Mouse (Mus musculus): ENCODE results near the gene Znrd1as. TPM values are rescaled to one million over a fixed set of nuclear protein-coding genes. Genes with fewer than 3 reads are reported as not detected.
"Not testable (repeated sequence)": the region's sequence is repeated elsewhere in the genome, so short reads cannot be mapped to it uniquely, and the experiment has no call there.

Znrd1as gene
- total RNA-seq, 1 experiment from 2014 or later, result 21.2 TPM

DNA sequence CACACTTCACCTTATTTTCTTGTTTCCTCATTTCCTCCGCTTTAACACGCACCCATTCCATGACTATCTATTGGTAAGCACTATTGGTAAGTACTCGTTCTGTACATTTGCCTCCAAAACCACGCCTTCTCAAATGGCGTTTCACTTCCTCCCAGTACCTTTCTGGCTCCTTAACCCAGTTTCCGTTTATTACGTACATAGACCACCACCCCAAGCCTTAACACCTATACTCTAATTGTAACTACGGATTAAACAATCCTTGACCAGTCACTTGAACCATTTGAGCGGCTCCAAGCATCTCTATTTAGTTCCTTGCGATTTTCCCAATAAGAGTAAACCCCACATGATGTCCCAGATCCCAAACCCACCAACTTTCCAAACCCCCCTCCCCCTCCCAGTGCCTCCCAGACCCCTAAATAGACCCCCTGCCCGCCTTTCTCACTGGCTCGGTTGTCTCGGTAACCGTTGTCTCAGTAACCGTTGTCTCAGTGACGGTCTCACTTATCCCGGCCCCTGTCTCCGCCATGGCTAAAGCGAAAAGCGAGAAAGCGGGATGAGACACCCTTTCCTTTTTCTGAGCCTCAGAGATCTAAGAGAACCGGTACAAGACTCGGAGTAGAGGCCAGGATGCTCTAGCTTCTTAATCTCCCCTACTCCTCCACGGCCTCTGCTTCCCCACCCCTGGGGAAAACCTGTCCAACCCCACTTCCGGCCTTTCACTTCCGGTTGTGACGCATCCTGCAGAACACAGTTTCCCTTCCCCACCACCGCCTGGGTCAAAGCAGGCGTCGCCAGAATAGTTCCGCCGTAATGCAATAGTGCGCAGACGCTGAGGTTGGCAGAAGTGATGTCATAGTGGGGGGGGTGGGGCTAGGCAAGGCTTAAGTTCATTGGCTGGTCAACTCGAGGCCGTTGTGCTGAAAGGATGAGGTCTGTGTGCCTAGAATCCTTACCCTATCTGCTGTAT lies 7.1 kb upstream of the Znrd1as start, which contains the start of gene Ppp1r11:
TSS of gene Ppp1r11 (minus strand) at position 761 of the 967 bp plus-strand sequence.
- peak; percentile 94 for DNase-seq

DNA sequence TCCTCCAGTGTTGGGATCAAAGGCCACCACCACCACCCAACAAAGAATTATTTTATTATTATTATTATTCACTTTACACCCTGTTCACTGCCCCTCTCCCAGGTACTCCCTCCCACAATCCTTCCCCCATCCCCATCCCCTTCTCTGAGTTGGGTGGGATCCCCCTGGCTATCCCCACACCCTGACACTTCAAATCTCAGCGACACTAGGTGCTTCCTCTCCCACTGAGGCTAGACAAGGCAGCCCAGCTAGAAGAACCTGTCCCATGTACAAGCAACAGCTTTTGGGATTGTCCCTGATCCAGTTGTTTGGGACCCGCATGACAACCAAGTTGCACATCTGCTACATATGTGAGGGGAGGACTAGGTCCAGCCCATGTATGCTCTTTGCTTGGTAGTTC lies 5.8 kb upstream of the Znrd1as start:
- DNase-seq, result no peak

DNA sequence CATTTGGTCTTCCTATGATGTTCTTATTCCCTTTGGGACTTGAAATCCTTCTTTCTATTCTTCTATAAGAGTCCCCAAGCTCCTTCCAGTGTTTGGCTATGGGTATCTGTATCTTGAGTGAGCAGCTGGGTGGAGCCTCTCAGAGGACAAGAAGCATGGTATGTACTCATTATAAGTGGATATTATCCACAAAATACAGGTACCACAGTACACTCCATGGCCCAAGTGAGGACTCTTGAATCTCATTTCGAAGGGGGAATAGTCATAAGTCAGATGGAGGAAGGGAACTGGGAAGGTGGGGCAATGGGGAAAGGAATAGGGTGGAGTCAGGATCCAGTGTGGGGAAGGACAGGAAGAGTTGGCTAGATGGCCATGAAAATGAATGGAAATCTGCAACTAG lies 5.3 kb upstream of the Znrd1as start:
- no peak for DNase-seq

DNA sequence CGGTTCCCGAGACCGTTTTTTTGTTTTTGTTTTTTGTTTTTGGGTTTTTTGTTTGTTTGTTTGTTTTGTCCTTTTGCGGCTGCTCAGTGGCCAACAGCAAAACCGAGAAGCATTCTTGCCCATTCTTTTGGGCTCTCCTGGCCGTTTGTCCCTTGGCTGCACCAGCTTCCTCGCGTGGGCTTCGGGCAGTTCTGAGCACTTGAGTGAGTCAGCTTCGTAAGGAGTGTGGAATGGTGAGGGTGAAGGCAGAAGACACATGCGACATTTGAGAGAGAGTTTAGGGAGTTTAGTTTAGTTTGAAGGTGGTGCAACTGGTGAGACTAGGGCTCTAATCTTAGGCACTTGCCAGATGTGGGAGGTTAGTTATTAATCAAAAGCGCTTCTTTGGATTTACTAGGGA lies 492 bp downstream of the Znrd1as start:
- DNase-seq, result no peak

GRCm38 (mm10) chr17:36961125-36961524 lies 2.7 kb downstream of the Znrd1as start:
- DNase-seq, result no peak

GRCm38 (mm10) chr17:36966875-36967274 lies 8.5 kb downstream of the Znrd1as start:
- no peak for DNase-seq

- no peak for DNase-seq
These were observed 12.0 kb downstream of the Znrd1as start for GRCm38 (mm10) chr17:36970316-36970890.

- no peak for DNase-seq
These were observed 12.9 kb downstream of the Znrd1as start for GRCm38 (mm10) chr17:36971172-36971850.

DNA sequence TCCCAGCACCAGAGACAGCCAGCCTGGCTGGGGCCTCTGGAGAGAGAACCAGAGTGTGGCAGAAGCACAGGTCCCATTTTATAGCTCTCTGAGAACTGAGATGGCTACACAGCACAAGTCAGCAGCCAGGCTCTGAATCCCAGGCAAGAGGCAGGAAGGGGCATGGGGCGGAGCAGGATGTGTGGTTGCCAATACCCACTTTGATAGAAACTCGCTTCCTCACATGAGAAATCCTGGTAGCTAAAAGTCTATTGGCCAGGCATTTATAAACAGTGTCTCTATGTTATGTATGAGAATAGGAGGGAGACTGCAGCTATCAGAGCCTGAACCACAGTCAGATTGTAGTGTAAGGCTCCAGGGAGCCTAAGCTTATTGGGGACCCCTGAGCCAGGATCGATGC lies 14.4 kb downstream of the Znrd1as start:
- DNase-seq, result no peak

- DNase-seq, result no peak
These were observed 14.9 kb downstream of the Znrd1as start for GRCm38 (mm10) chr17:36973271-36973787.

- DNase-seq, result no peak
These were observed 22.9 kb downstream of the Znrd1as start, which contains the start of gene 2410137M14Rik for GRCm38 (mm10) chr17:36981221-36981813. Gene 2410137M14Rik (minus strand): TSS chr17:36981237.

DNA sequence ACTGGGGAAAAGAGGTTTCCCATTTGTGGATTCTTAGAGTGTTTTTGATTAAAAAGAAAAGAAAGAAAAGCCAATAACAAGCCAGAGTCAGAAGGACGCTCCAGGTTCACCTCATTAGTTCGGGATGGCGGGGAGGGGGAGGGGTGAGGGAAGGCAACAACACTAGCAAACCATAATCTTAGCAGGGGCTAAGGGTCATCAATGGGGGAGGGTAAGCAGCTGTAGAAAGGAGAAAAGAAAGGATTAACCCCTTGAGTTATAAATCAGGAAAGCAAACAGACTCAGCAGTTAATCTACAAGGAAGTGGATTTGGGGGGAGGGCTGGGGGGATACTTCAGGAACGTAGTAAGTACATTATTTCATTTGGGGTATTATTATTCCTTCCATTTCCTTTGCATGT lies 23.5 kb downstream of the Znrd1as start:
- DNase-seq, result no peak

DNA sequence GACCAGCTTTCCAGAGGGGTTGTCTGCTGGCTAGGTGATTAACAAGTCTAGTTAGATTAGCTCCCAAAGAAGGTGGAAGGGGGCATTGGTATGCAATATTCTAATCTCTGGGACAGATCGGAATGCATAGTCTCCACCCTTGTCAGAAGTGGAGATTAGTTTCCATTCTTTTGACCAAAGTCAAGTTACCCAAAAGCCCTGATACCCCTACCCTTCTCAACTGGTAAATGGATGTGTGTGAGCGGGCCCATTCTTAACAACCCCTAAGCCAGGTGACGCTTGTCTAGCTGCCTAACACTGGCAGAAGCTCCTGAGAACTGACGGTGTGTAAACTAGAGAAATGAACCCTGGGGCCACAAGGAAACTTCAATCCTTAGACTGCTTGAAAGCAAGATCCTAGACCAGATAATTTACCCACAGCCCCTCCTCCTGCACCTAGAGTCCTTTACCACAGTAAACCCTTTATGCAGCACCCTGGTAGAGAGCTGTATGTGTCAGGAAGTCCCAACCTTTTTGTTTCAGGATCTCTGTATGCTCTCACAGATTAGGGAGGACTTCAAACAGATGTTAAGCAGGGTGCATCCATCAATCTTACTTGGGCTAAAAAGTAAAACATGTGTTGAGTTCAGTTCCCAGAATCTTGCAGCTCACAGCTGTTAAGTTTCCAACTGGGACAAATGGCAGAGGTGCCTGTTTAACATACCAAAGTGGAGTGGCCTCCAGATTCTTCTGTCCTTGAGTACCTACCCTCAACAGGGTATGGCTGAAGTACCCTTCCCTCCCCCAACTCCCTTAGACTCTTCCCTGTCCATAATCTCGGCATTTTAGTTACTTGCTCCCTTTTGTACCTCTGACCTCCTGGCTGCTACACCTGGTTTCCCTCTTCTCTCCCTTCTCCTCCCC lies 24.1 kb downstream of the Znrd1as start:
- no peak for DNase-seq

DNA sequence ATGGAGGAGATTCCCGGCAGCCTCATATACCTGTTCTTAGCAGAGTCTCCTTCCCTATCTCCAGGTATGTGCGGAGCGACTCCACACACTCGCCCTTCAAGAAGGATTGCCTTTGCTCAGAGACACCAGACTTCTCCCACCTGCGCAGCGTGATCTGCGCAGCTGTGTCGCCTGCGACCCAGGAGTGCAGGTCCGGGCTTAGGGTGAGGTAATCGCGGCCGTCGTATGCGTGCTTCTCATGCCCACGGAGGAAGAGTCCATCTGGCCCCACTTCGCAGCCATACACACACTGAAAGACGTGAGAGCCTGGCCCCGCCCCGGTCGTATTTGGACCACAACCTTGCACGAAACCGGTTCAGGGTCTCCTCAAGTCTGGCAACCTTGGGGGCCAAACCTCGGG lies 30.1 kb downstream of the Znrd1as start:
- DNase-seq, result no peak

- no peak for DNase-seq
These were observed 31.0 kb downstream of the Znrd1as start, which contains the start of gene H2-M5 for GRCm38 (mm10) chr17:36989437-36989836. Gene H2-M5 (minus strand): TSS chr17:36989537.

GRCm38 (mm10) chr17:36990630-36991029 lies 32.2 kb downstream of the Znrd1as start:
- not testable (repeated sequence) for DNase-seq

- DNase-seq, result no peak
These were observed 34.1 kb downstream of the Znrd1as start for GRCm38 (mm10) chr17:36992336-36993104.

- DNase-seq, result no peak
These were observed 35.5 kb downstream of the Znrd1as start for GRCm38 (mm10) chr17:36993770-36994325.

GRCm38 (mm10) chr17:36994528-36994927 lies 36.1 kb downstream of the Znrd1as start:
- DNase-seq, result no peak

GRCm38 (mm10) chr17:36995448-36995847 lies 37.1 kb downstream of the Znrd1as start:
- no peak for DNase-seq
